Mouse (Mus musculus) ES-E14 (cell line): ENCODE measurements at regions not wholly inside any gene's neighbourhood (a gene's known extent, or its start where the extent isn't known, plus 50 kb on each side); places are given as distances from the start of the nearest gene placed in this dataset.

Source experiments
- CHD2 ChIP-seq: IDR thresholded peaks from 2 replicates; pipeline ENCODE4 v1.6.1; 2014; ENCODE audit warnings: mild to moderate bottlenecking, low read depth, low read length, inconsistent platforms
- HCFC1 ChIP-seq: IDR thresholded peaks from 2 replicates; pipeline ENCODE4 v1.6.1; 2012; ENCODE audit warnings: low read length, inconsistent platforms, borderline replicate concordance; ENCODE audit not compliant: insufficient read depth
- MAFK ChIP-seq: IDR thresholded peaks from 2 replicates; pipeline ENCODE4 v1.6.1; 2014; ENCODE audit warnings: mild to moderate bottlenecking, low read depth, low read length, inconsistent platforms; ENCODE audit not compliant: insufficient read depth
- ZC3H11A ChIP-seq: IDR thresholded peaks from 2 replicates; pipeline ENCODE4 v1.6.1; 2012; ENCODE audit warnings: low read depth, mild to moderate bottlenecking, inconsistent platforms, low read length, borderline replicate concordance
- ZNF384 ChIP-seq: IDR thresholded peaks from 2 replicates; pipeline ENCODE4 v1.6.1; 2012; ENCODE audit warnings: low read depth, low read length, inconsistent platforms

DNA sequence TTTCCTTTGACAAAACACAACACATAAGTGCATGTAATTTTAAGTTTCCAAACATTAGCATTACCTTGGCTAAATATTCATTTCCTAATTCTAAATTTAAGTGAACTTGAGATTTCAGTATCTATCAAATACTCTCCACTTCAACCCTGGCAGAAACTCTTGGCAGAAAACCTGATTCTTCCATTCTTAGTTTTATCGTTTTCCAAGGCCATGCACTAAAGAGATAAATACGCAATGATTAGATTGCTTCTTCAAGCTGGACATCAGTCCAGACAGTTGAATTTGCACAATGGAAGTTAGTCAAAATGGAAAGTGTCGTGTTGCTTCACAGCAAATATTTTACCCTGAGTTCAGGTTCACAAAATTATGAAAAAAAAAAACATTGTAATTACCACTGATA is 1223.4 kb upstream of the Flrt2 start:
- TF ChIP-seq MAFK (no peak), HCFC1 (no peak), ZNF384 (no peak), CHD2 (no peak), ZC3H11A (no peak)
